Mouse (Mus musculus) midbrain, embryonic 12.5 days (tissue): ENCODE data around the gene Bud23. TPM values are rescaled to one million over a fixed set of nuclear protein-coding genes. Genes with fewer than 3 reads are reported as not detected.

Experiments used
- ATAC-seq: fragments of 200-750 bp; cut with Nextera tagmentation; 2 replicates; pipeline ENCODE4 v1.8.0; 2017; ENCODE audit warnings: low read depth, moderate TSS enrichment, moderate library complexity; ENCODE audit not compliant: low FRiP score
- H3K27ac ChIP-seq: fragments of 300-500 bp; sonication (generic); replicated peaks from 2 replicates; pipeline ENCODE4 v1.5.1; 2016; ENCODE audit warnings: mild to moderate bottlenecking
- H3K27me3 ChIP-seq: fragments of 300-500 bp; sonication (generic); 2 replicates; pipeline ENCODE4 v1.6.1; 2016; ENCODE audit warnings: mild to moderate bottlenecking
- H3K36me3 ChIP-seq: fragments of 300-500 bp; sonication (generic); 2 replicates; pipeline ENCODE4 v1.6.1; 2016
- H3K4me1 ChIP-seq: fragments of 300-500 bp; sonication (generic); 2 replicates; pipeline ENCODE4 v1.6.1; 2016
- H3K4me2 ChIP-seq: fragments of 300-500 bp; sonication (generic); replicated peaks from 2 replicates; pipeline ENCODE4 v1.6.1; 2016; ENCODE audit warnings: mild to moderate bottlenecking, moderate library complexity
- H3K4me3 ChIP-seq: fragments of 300-500 bp; sonication (generic); 2 replicates; pipeline ENCODE4 v1.5.1; 2016; ENCODE audit warnings: mild to moderate bottlenecking
- H3K9ac ChIP-seq: fragments of 300-500 bp; sonication (generic); replicated peaks from 2 replicates; pipeline ENCODE4 v1.6.1; 2016; ENCODE audit warnings: mild to moderate bottlenecking, moderate library complexity
- H3K9me3 ChIP-seq: fragments of 300-500 bp; sonication (generic); 2 replicates; pipeline ENCODE4 v1.6.1; 2016; ENCODE audit warnings: mild to moderate bottlenecking
- WGBS: fragments of 180-500 bp; shearing (Covaris S2); methylation state at CpG from one replicate; pipeline ENCODE4 v1.1.7; 2016; 5-methylcytosine and 5-hydroxymethylcytosine counted together
- polyA plus RNA-seq: library from polyadenylated mRNA; unstranded; fragments of >200 nt; fragmentation: Nextera tagmentation; extraction: Ambion mirVana; gene quantifications from 2 replicates; pipeline ENCODE4 v1.2.1, GENCODE M21; 2016

The Bud23 gene
- polyA plus RNA-seq, 1 experiment from 2014 or later, result 119 TPM

GRCm38 (mm10) chr5:135035608-135036359 lies 29.0 kb downstream of the Bud23 start:
- H3K4me2 ChIP-seq, result no peak overlapping the region
- 0 out of 2 replicates have a peak, but pooled peaks cover 15% of the 10 kb centered on the region for H3K36me3 ChIP-seq
- no peak overlapping the region for H3K27ac ChIP-seq
- WGBS, result 65% methylated on average over 18 of the region's 18 CpGs
- no peaks in the 10 kb centered on the region for H3K4me1 ChIP-seq
- no peaks in the 10 kb centered on the region for H3K9me3 ChIP-seq
- H3K27me3 ChIP-seq, result no peaks in the 10 kb centered on the region
- ATAC-seq, result no peak
- no peak overlapping the region for H3K4me3 ChIP-seq
- H3K9ac ChIP-seq, result no peak overlapping the region

DNA sequence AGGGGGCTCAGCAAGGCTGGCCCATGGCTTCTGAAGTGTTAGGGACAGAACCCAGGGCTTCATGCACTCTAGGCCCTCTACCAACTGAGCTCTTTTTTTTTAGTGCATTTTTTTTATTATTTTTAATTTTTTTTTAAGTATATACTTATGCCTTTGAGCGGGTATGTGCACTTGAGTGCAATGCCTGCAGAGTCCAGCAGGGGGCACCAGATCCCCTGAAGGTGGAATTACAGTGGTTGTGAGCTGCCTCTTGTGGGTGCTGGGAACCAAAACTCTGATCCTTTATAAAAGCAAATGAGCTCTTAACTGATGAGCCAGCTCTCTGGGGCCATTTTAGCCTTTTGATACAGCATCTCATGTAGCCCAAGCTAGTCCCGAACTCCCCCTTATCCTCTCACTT lies 30.2 kb downstream of the Bud23 start:
- WGBS, result 91% methylated on average over 2 of the region's 2 CpGs
- Histone ChIP-seq H3K27me3 (no peaks in the 10 kb centered on the region), H3K4me2 (no peak overlapping the region), H3K36me3 (0 out of 2 replicates have a peak, but pooled peaks cover 15% of the 10 kb centered on the region), H3K9ac (no peak overlapping the region), H3K4me1 (no peaks in the 10 kb centered on the region), H3K27ac (no peak overlapping the region), H3K9me3 (0 out of 2 replicates have a peak, but pooled peaks cover 3% of the 10 kb centered on the region), H3K4me3 (no peak overlapping the region)
- ATAC-seq, result no peak

DNA sequence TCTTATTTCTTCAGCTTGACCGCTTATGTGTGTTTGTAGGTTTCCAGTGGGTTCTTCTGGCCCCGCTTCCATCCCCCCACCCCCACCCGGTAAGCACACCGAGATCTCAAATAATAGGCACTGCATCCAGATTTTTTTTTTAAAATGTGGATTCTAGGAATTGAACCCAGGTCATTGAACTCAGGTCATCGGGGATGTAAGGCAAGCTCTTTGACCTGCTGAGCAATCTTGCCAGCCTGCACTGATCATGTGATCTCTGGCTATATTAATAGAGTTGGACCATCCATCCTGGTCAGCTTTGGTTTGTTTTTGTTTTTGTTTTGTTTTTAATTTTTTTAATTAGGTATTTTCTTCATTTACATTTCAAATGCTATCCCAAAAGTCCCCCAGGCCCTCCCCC lies 32.2 kb downstream of the Bud23 start:
- WGBS, result 93% methylated on average over 5 of the region's 5 CpGs
- no peak for ATAC-seq
- H3K4me2 ChIP-seq, result no peak overlapping the region

DNA sequence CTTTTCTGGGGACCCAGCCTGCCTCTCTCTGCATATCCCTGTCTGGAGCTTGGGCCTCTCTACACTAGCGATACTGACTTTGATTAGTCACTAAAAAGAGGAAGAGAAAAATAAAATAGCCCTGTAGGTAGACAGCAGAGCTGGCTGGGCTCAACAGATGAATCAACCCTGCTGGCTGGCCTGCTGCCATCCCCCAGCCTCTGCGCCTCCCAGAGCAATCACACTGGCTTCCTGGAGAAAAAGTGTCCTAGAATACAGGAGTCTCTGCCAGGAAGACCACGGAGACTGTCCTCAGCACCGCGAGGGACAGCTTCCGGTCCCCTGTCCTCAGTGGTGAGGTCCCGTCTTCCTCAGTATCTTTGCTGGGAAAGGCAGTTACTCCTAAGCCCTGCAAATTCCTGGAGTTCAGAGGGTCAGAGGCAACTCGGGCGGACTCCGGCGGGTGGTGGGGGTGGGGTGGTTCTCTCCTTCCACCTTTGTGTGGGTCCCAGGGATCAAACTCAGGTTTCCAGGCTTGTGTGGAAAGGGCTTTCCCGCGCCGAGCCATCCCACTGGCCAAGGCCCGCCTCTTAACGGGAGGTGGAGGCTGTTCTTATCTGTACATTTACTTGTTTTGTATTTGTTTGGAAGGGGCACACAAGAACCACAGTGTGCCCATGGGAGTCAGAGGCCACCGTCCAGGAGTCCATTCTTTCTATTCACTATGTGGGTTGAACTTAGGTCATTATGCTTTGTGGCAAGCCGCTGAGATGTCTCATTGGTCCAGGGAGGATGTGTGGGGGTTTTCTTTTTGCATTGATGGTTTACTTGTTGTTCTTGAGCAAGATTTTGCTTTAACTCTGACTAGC lies 35.5 kb downstream of the Bud23 start:
- Histone ChIP-seq H3K9me3 (0 out of 2 replicates have a peak, but pooled peaks cover 3% of the 10 kb centered on the region), H3K36me3 (no peaks in the 10 kb centered on the region), H3K27me3 (peaks cover 4% of the 10 kb centered on the region; the same call in 1 of the 2 replicates), H3K4me3 (no peak overlapping the region), H3K27ac (no peak overlapping the region), H3K9ac (no peak overlapping the region), H3K4me2 (no peak overlapping the region), H3K4me1 (peaks cover 11% of the 10 kb centered on the region)
- no peak for ATAC-seq
- WGBS, result 58% methylated on average over 18 of the region's 18 CpGs

More for the DNA sequence above, 32.2 kb downstream of the Bud23 start:
- Histone ChIP-seq H3K27me3 (no peaks in the 10 kb centered on the region), H3K9me3 (0 out of 2 replicates have a peak, but pooled peaks cover 3% of the 10 kb centered on the region), H3K4me3 (no peak overlapping the region), H3K27ac (no peak overlapping the region), H3K36me3 (0 out of 2 replicates have a peak, but pooled peaks cover 3% of the 10 kb centered on the region), H3K9ac (no peak overlapping the region), H3K4me1 (peaks cover 7% of the 10 kb centered on the region; the same call in 1 of the 2 replicates)

GRCm38 (mm10) chr5:135025899-135026298 lies 38.9 kb downstream of the Bud23 start:
- no peak overlapping the region for H3K4me3 ChIP-seq
- peaks cover 16% of the 10 kb centered on the region for H3K4me1 ChIP-seq
- H3K9ac ChIP-seq, result no peak overlapping the region
- ATAC-seq, result no peak
- WGBS, result 26% methylated on average over 7 of the region's 7 CpGs
- H3K9me3 ChIP-seq, result 0 out of 2 replicates have a peak, but pooled peaks cover 3% of the 10 kb centered on the region
- no peak overlapping the region for H3K27ac ChIP-seq
- peaks cover 12% of the 10 kb centered on the region for H3K27me3 ChIP-seq
- H3K36me3 ChIP-seq, result no peaks in the 10 kb centered on the region
- no peak overlapping the region for H3K4me2 ChIP-seq

- no peaks in the 10 kb centered on the region for H3K9me3 ChIP-seq
- H3K4me1 ChIP-seq, result peaks cover 16% of the 10 kb centered on the region
- no peaks in the 10 kb centered on the region for H3K36me3 ChIP-seq
- peak overlapping the region; percentile 66 for H3K4me3 ChIP-seq
- 80% methylated on average over 11 of the region's 11 CpGs for WGBS
- peaks cover 12% of the 10 kb centered on the region for H3K27me3 ChIP-seq
- H3K9ac ChIP-seq, result no peak overlapping the region
- no peak for ATAC-seq
- H3K27ac ChIP-seq, result no peak overlapping the region
- H3K4me2 ChIP-seq, result peak overlapping the region; percentile 92; the same call in 1 of the 2 replicates
Observed at GRCm38 (mm10) chr5:135024665-135025224, 40.0 kb downstream of the Bud23 start.

DNA sequence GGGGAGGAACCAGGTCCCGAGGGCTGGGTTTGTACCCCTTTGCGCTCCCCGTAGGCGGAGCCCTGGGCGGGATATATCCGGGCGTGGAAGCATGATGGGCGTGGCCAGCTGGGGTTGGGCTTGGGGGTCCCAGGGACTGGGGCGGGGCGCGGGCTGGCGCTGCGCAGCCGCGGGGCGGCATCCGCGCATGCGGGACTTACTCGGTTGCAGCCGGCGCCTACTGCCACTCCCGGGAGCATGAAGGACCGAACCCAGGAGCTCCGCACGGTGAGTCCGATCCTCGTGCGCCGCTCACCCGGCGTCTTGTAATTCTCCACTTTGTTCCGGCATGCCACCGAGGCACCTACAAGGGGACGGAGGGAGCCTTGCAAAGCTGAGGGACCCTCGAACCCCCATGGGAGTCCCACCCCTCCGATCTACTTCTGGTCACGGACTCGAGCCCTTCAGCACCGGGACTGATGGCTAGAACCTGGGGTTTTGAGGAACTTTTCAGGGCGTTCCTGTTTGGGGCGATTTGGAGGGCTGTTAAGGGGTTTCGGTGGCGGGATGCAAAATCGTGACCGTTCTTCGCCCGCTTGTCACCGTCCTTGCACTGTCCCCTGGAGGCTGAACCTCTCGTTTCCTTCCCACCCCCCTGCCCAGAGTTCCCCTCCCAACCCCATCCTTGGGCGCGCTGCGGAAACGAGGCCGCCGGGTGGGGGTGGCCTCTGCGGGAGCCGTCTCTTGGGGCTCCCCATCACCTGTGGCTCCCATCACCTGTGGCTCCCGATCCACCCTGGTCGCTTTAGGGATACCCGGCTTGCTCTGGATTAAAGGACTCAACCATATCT lies 41.2 kb downstream of the Bud23 start, which contains the start of gene Stx1a:
Gene Stx1a, plus strand, starts transcription at position 139 of the 830 bp plus-strand sequence.
- Histone ChIP-seq H3K27ac (no peak within 1 kb of the TSS), H3K9ac (peak within 1 kb of the TSS; percentile 59), H3K27me3 (peaks cover 12% of the 10 kb centered on the region), H3K4me1 (peaks cover 10% of the 10 kb centered on the region), H3K36me3 (no peaks in the 10 kb centered on the region), H3K4me3 (peak within 1 kb of the TSS; percentile 66), H3K9me3 (no peaks in the 10 kb centered on the region), H3K4me2 (peak within 1 kb of the TSS; percentile 92)
- ATAC-seq, result peak; percentile 97
- 1% methylated on average over 61 of the region's 61 CpGs for WGBS

DNA sequence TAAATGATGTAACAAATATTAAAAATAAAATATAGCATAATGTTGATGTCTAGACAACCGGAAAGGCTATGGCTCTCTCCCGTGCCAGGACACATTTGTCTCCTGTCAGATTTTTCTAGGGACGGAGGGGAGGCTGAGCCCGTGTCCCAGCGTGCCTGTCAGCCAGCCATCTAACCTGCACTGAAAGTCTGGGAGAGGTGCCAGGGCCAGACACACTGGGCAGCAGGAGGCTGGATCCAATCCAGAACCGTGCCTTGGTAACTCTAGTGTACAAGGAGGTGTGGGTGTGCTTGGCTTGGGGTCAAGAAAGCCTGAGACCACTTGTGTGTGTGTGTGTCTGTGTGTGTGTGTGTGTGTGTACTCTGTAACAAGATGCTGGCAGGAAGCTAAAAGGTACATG lies 42.9 kb downstream of the Bud23 start:
- Histone ChIP-seq H3K4me3 (no peak overlapping the region), H3K27ac (no peak overlapping the region), H3K9ac (no peak overlapping the region), H3K36me3 (no peaks in the 10 kb centered on the region), H3K4me2 (no peak overlapping the region), H3K4me1 (peaks cover 10% of the 10 kb centered on the region), H3K27me3 (peaks cover 12% of the 10 kb centered on the region), H3K9me3 (no peaks in the 10 kb centered on the region)
- WGBS, result 85% methylated on average over 6 of the region's 6 CpGs
- no peak for ATAC-seq

- H3K4me2 ChIP-seq, result no peak overlapping the region
- no peak overlapping the region for H3K4me3 ChIP-seq
- 51% methylated on average over 4 of the region's 4 CpGs for WGBS
- H3K9me3 ChIP-seq, result no peaks in the 10 kb centered on the region
- no peaks in the 10 kb centered on the region for H3K36me3 ChIP-seq
- H3K27me3 ChIP-seq, result peaks cover 14% of the 10 kb centered on the region
- no peak overlapping the region for H3K27ac ChIP-seq
- H3K4me1 ChIP-seq, result peaks cover 21% of the 10 kb centered on the region
- no peak overlapping the region for H3K9ac ChIP-seq
- ATAC-seq, result no peak
Observed at GRCm38 (mm10) chr5:135016224-135016759, 48.5 kb downstream of the Bud23 start.

- Histone ChIP-seq H3K4me2 (no peak overlapping the region), H3K9me3 (no peaks in the 10 kb centered on the region), H3K27me3 (peaks cover 20% of the 10 kb centered on the region), H3K9ac (no peak overlapping the region), H3K27ac (no peak overlapping the region), H3K36me3 (no peaks in the 10 kb centered on the region), H3K4me1 (peaks cover 29% of the 10 kb centered on the region), H3K4me3 (no peak overlapping the region)
- no peak for ATAC-seq
- WGBS, result 16% methylated on average over 7 of the region's 7 CpGs
Observed at GRCm38 (mm10) chr5:135015497-135015896, 49.3 kb downstream of the Bud23 start.
